Mouse (Mus musculus) liver, adult 2 months (tissue): ENCODE measurements around the gene Ddit4. TPM values are rescaled to one million over a fixed set of nuclear protein-coding genes. Genes with fewer than 3 reads are reported as not detected.

ENCODE experiments used
- DNase-seq: peaks from one replicate; pipeline ENCODE4 v3.0.0-alpha.2; 2011; ENCODE audit warnings: low read depth, low spot score; ENCODE audit errors: extremely low read depth
- H3K27ac ChIP-seq: fragments of 200-500 bp; replicated peaks from 2 replicates; pipeline ENCODE4 v1.5.1; 2012; ENCODE audit warnings: low read depth, mild to moderate bottlenecking, control low read depth, inconsistent platforms, low read length; ENCODE audit not compliant: insufficient read depth
- H3K27me3 ChIP-seq: fragments of 200-500 bp; 2 replicates; pipeline ENCODE4 v1.6.1; 2012; ENCODE audit warnings: mild to moderate bottlenecking, moderate library complexity, low read length, inconsistent platforms; ENCODE audit not compliant: control insufficient read depth, insufficient read depth
- H3K36me3 ChIP-seq: fragments of 200-500 bp; 2 replicates; pipeline ENCODE4 v1.6.1; 2012; ENCODE audit warnings: low read length, inconsistent platforms; ENCODE audit not compliant: control insufficient read depth, insufficient read depth
- H3K4me1 ChIP-seq: fragments of 200-500 bp; 2 replicates; pipeline ENCODE4 v1.6.1; 2011; ENCODE audit warnings: low read length; ENCODE audit not compliant: control insufficient read depth, insufficient read depth
- H3K4me3 ChIP-seq: fragments of 200-500 bp; 2 replicates; pipeline ENCODE4 v1.5.1; 2011; ENCODE audit warnings: low read depth, mild to moderate bottlenecking, control low read depth, low read length, moderate library complexity; ENCODE audit not compliant: insufficient read depth
- H3K79me2 ChIP-seq: fragments of 200-500 bp; 2 replicates; pipeline ENCODE4 v1.6.1; 2012; ENCODE audit warnings: inconsistent platforms, mild to moderate bottlenecking, low read length, moderate library complexity; ENCODE audit not compliant: control insufficient read depth, insufficient read depth
- H3K9ac ChIP-seq: fragments of 200-500 bp; 2 replicates; pipeline ENCODE4 v1.6.1; 2012; ENCODE audit warnings: low read depth, mild to moderate bottlenecking, control low read depth, inconsistent platforms, low read length
- CTCF ChIP-seq: fragments of 200-500 bp; IDR thresholded peaks from 2 replicates; pipeline ENCODE4 v1.5.1; 2011; ENCODE audit warnings: low read depth, low read length, control low read depth
- POLR2A ChIP-seq: fragments of 200-500 bp; IDR thresholded peaks from 2 replicates; pipeline ENCODE4 v1.6.1; 2011; ENCODE audit warnings: low read length, control low read depth; ENCODE audit not compliant: insufficient read depth; ENCODE audit errors: extremely low read depth
- WGBS: fragments of 180-500 bp; shearing (Covaris S2); methylation state at CpG from one replicate; pipeline ENCODE4 v1.1.7; 2018; 5-methylcytosine and 5-hydroxymethylcytosine counted together
- polyA plus RNA-seq: library from polyadenylated mRNA; depleted of rRNA; stranded (reverse); fragments of >200 nt; gene quantifications from 2 replicates; pipeline ENCODE4 v1.2.3, GENCODE M21; 2012
- total RNA-seq: library from RNA; depleted of rRNA; stranded (reverse); fragments of >200 nt; gene quantifications from 2 replicates; pipeline ENCODE4 v1.2.3, GENCODE M21; 2014

The Ddit4 gene
- total and polyA plus RNA-seq, 2 experiments, result 8.8 to 13.6 TPM

DNA sequence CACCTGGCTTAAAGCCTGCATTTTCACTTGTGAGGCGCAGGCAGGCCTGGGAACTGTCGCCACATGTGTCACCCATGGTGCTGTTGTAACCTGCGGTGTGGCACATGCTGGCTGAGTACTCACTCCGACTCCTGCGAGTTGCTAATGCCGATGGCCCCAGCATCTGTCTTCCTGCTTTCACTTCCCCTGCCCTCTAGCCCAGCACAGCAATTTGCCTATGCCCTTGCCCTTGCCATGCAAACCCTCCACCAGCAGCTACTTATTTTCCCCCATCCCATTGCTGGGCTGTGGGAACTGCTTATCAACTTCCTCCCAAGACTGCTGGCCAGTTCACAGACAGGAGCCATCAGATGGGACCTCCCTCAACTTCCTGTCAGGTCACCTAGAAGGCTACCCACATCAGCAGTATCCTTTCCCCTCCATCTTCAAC lies 29.2 kb upstream of the Ddit4 start:
- Histone ChIP-seq H3K36me3 (no peaks in the 10 kb centered on the region), H3K4me3 (no peak overlapping the region), H3K4me1 (peaks cover 19% of the 10 kb centered on the region), H3K79me2 (no peaks in the 10 kb centered on the region), H3K27me3 (no peaks in the 10 kb centered on the region), H3K27ac (peak overlapping the region; percentile 53), H3K9ac (peak overlapping the region; percentile 1)
- 68% methylated on average over 6 of the region's 6 CpGs for WGBS
- TF ChIP-seq CTCF (no peak), POLR2A (no peak)
- no peak for DNase-seq

DNA sequence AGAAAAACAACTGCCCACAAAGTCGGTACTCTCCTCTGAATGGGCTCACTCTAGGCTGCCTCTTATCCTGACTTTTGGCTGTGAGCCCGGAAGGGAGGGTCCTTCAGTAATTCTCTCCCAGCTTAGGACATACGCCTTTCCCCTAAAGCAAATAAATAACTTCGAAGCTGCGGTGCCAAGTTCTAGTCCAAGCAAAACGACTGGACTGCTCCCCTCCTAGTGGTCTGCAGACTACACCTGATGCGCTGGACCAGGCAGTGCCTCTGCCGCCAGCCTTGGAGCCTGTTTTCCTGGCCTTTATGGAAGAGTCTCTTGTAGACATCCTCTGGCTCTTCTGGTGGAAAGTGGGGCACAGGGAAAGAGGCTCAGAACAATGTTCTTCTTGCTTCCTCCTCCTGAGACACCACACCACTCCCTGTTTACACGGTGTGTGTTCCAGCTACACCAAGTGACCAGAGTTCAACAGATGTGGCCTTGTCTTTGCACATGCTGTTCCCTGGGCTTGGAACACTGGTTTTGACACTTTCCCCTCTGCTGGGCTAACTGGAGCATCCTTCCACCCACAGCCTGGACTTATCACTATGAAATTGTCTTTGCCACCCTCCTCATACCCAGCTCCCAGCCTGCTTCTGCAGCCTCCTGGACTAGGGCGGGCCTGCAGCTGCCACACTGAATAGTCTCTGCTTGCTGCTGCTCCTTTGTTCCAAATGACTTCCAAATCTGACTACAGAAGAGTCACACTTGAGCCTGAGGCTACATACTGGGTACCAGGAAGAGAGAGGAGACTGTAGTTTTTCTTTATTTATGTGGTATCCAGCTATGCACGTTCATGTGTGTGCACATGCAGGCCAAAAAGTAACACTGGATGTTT lies 27.5 kb upstream of the Ddit4 start:
- no peak overlapping the region for H3K9ac ChIP-seq
- H3K27me3 ChIP-seq, result no peaks in the 10 kb centered on the region
- H3K27ac ChIP-seq, result peak overlapping the region; percentile 54
- H3K36me3 ChIP-seq, result no peaks in the 10 kb centered on the region
- WGBS, result 33% methylated on average over 11 of the region's 11 CpGs
- H3K79me2 ChIP-seq, result no peaks in the 10 kb centered on the region
- DNase-seq, result peak; percentile 80
- TF ChIP-seq CTCF (no peak), POLR2A (no peak)
- H3K4me1 ChIP-seq, result peaks cover 24% of the 10 kb centered on the region
- no peak overlapping the region for H3K4me3 ChIP-seq

DNA sequence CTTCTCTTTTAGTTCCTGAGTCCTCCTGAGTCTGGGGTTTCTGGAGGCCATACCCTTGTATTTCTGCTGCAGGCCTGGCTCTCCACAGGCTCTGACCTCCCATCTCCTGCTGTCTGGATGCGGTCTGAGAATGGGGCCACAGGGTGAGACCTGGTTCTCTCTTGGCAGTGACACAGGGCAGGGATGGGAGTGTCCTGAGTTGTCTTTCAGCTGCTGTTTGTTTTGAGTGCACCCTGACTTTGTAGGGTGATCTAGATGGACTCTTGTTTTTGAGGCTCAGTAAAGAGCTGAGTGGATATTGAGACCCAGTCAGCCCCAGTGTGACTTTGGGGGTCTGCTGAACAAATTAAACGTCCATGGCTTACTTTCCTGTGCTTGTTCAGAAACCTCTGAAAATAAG lies 26.8 kb upstream of the Ddit4 start:
- H3K4me1 ChIP-seq, result peaks cover 26% of the 10 kb centered on the region
- no peaks in the 10 kb centered on the region for H3K27me3 ChIP-seq
- no peaks in the 10 kb centered on the region for H3K79me2 ChIP-seq
- H3K27ac ChIP-seq, result peak overlapping the region; percentile 54
- H3K9ac ChIP-seq, result no peak overlapping the region
- DNase-seq, result peak; percentile 80
- no peak overlapping the region for H3K4me3 ChIP-seq
- no peaks in the 10 kb centered on the region for H3K36me3 ChIP-seq
- TF ChIP-seq CTCF (no peak), POLR2A (no peak)
- 39% methylated on average over 2 of the region's 2 CpGs for WGBS

- Histone ChIP-seq H3K36me3 (no peaks in the 10 kb centered on the region), H3K79me2 (no peaks in the 10 kb centered on the region), H3K27ac (peak overlapping the region; percentile 54), H3K9ac (no peak overlapping the region), H3K4me3 (no peak overlapping the region), H3K27me3 (no peaks in the 10 kb centered on the region), H3K4me1 (peaks cover 30% of the 10 kb centered on the region)
- no peak for DNase-seq
- WGBS, result 96% methylated on average over 5 of the region's 5 CpGs
- TF ChIP-seq POLR2A (no peak), CTCF (no peak)
Observed at GRCm38 (mm10) chr10:59977715-59978343, 26.2 kb upstream of the Ddit4 start.

DNA sequence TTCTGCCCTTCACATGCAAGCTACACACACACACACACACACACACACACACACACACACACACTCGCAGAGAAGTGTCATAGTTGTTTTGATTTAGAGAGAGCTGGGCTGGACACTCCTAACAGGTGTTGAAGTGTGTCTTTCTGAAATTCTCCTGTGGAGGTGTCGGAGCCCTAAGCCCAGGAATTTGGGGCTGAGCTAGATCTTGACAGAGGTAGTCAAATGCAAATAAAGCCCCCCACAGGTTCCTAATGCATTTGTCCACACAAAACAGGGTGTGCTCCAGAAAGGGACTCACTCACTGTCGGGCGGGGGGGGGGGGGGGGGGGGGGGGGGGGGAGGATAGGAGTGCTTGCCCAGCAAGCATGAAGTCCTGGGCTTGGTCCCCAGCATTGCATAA lies 25.5 kb upstream of the Ddit4 start:
- no peak overlapping the region for H3K9ac ChIP-seq
- no peaks in the 10 kb centered on the region for H3K36me3 ChIP-seq
- peaks cover 32% of the 10 kb centered on the region for H3K4me1 ChIP-seq
- TF ChIP-seq CTCF, result no peak
- TF ChIP-seq POLR2A, result no peak
- no peaks in the 10 kb centered on the region for H3K27me3 ChIP-seq
- no peak overlapping the region for H3K27ac ChIP-seq
- 70% methylated on average over 3 of the region's 4 CpGs for WGBS
- no peak for DNase-seq
- H3K4me3 ChIP-seq, result no peak overlapping the region
- H3K79me2 ChIP-seq, result no peaks in the 10 kb centered on the region

- TF ChIP-seq POLR2A, result no peak
- no peak for TF ChIP-seq CTCF
- WGBS, result 80% methylated on average over 3 of the region's 3 CpGs
- H3K27ac ChIP-seq, result peak overlapping the region; percentile 35
Observed at GRCm38 (mm10) chr10:59974786-59975185, 23.2 kb upstream of the Ddit4 start.

More at GRCm38 (mm10) chr10:59974786-59975185, 23.2 kb upstream of the Ddit4 start:
- Histone ChIP-seq H3K27me3 (no peaks in the 10 kb centered on the region), H3K36me3 (no peaks in the 10 kb centered on the region), H3K79me2 (no peaks in the 10 kb centered on the region), H3K4me3 (no peak overlapping the region), H3K9ac (no peak overlapping the region), H3K4me1 (peaks cover 39% of the 10 kb centered on the region)
- DNase-seq, result no peak
